Mouse (Mus musculus): ENCODE measurements around the gene Cntn5.

Gene Cntn5

GRCm38 (mm10) chr9:10447220-10447837 lies 457.2 kb downstream of the Cntn5 start:
- no peak for DNase-seq (ENCODE audit: low spot score in 2 of 2)

GRCm38 (mm10) chr9:10412075-10412474 lies 492.5 kb downstream of the Cntn5 start:
- no peak for DNase-seq (ENCODE audit: low spot score in 2 of 2)

GRCm38 (mm10) chr9:10400099-10400498 lies 504.5 kb downstream of the Cntn5 start:
- no peak for DNase-seq (ENCODE audit: low spot score in 2 of 2)

DNA sequence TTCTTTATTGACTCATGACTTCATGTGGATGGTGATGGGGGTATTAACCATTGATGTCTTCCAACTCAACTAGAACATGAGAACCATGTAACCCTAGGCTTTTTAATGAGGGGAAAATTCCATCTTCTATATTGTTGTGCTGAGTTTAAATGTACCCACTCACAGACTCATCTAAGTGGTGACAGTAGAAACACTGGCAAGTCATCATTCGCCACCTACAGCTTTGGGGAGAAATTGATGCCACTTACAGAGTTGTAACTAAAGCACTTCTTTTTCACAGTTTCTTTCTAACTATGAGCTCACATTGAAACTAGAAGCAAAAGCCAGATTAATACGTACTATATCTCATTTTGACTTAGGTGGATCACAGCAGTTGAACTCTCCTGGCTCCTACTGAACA lies 514.7 kb downstream of the Cntn5 start:
- DNase-seq (ENCODE audit: low spot score in 2 of 2): no peak

GRCm38 (mm10) chr9:10384455-10384854 lies 520.1 kb downstream of the Cntn5 start:
- DNase-seq (ENCODE audit: low spot score in 2 of 2): no peak

- no peak for DNase-seq (ENCODE audit: low spot score in 2 of 2)
These were observed 521.4 kb downstream of the Cntn5 start for GRCm38 (mm10) chr9:10383140-10383539.

DNA sequence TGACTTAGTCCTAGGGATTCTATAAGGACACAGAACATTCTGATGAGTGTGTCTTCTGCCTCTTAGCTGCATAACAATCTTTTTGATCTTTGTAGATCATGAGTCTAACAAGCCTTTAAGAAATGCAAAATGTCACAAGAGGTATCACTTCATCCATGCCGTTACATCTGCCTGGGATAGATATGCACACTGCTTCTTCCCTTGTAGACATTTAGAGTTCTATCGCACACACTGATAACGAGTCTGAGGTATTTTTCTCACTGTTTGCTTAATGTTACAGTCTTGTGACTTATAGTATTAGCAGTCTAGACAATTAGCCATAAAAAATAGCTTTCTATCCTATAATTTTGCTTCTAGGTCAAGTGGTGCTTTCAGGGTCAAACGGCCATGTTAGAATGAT lies 522.9 kb downstream of the Cntn5 start:
- no peak for DNase-seq (ENCODE audit: low spot score in 2 of 2)

DNA sequence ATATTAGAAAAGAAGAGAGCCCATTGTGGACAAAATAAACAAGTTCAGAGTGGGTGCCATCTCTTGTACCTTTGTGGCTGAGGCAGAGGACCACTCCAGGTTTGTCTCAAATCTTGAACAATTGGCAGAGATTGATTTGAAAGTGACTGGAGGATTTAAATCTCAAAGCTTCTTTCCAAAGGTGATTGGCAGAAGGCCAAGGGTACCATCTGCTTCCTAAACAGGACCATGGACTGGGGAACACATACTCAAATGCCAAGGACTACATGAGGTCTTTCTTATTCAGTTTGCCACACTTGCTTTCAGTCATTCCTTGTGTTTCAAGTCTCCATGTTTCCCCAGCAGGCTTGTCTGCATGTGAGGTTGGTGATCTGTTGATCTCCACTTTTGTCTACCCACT lies 528.3 kb downstream of the Cntn5 start:
- DNase-seq (ENCODE audit: low spot score in 2 of 2): no peak

- DNase-seq (ENCODE audit: low spot score in 2 of 2): no peak
These were observed 535.6 kb downstream of the Cntn5 start for GRCm38 (mm10) chr9:10368971-10369370.

GRCm38 (mm10) chr9:10368410-10368809 lies 536.2 kb downstream of the Cntn5 start:
- DNase-seq (ENCODE audit: low spot score in 2 of 2): no peak

DNA sequence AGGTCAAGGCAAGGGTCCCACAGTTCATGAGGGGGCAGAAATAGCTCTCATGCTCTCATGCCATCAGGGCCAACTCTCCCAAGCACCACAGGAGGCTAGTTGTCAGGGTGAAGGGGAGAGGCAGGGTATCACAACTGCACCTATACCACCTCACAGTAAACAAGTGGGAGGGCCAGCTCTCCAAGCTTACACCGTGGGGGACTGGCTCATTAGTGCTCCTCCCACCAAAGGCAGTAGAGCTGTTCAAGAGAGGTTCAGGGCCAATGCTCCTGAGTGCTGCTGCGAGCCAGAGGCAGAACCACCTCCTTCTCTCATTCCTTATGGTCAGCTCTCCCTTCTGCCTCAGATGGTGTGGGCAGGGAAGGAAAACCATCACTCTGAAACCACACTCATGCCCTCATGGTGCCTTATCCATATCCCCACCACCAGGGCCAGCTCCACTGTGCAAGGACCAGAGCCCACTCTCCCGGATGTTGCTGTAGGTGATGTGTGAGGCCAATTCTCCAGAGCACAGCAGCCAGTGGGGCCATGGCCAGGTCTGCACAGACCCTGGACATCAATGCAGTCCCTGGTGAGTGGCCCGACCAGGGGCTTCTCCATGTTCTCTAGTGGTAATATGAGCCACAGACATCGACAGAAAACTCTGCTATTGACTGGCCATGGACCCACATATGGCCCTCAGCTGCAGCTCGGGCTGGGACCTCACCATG lies 538.2 kb downstream of the Cntn5 start:
- DNase-seq (ENCODE audit: low spot score in 2 of 2): no peak

- no peak for DNase-seq (ENCODE audit: low spot score in 2 of 2)
These were observed 553.5 kb downstream of the Cntn5 start for GRCm38 (mm10) chr9:10350909-10351655.

GRCm38 (mm10) chr9:10348741-10349140 lies 555.8 kb downstream of the Cntn5 start:
- no peak for DNase-seq (ENCODE audit: low spot score in 2 of 2)

GRCm38 (mm10) chr9:10348222-10348621 lies 556.4 kb downstream of the Cntn5 start:
- DNase-seq (ENCODE audit: low spot score in 2 of 2): no peak

GRCm38 (mm10) chr9:10340751-10341150 lies 563.8 kb downstream of the Cntn5 start:
- DNase-seq (ENCODE audit: low spot score in 2 of 2): no peak

DNA sequence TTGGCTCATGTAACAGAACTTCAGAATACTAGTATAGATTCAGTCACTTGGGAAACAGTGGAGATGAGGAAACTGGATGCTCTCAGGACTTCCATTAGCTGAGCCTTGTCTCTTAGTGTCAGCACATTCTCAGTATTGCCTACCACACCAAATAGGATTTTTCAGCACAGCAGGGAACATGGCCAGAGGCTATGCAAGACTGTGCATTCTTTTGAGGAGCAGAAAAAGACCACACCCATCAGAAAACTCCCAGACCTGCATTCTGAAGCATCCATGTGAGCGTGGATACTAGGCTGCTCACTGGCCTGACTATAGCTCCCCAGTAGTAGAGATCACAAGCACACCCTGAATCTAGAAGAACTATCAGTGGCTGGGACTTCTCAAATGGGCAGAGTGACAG lies 564.9 kb downstream of the Cntn5 start:
- DNase-seq (ENCODE audit: low spot score in 2 of 2): no peak

DNA sequence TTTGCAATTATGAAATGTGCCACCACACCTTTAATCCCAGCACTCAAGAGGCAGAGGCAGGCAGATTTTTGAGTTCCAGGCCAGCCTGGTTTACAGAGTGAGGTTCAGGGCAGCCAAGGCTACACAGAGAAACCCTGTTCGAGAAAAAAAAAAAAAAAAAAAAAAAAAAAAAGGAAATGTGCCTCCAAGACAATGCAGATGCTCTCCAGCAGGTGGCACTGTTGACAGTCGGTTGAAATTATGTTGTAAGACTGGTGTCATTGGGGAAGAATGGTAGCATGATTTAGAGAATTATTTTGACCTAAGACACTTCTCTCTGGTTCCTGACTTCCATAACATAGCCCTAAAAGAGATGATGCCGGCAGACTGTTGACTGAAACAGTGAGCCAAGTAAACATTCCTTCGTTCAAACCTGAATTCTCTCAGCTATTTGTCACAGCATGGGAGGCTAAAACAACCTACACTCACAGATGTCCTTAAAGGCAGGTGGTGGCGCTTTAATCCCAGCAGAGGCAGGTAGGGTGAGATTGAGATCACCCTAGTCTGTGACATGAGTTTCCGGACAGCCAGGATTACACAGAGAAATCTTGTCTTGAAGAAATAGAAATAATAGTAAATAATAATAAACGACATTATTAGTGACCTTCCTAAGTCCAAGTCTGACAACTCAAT lies 579.7 kb downstream of the Cntn5 start:
- DNase-seq (ENCODE audit: low spot score in 2 of 2): no peak

- no peak for DNase-seq (ENCODE audit: low spot score in 2 of 2)
These were observed 635.2 kb downstream of the Cntn5 start for GRCm38 (mm10) chr9:10269342-10269741.

DNA sequence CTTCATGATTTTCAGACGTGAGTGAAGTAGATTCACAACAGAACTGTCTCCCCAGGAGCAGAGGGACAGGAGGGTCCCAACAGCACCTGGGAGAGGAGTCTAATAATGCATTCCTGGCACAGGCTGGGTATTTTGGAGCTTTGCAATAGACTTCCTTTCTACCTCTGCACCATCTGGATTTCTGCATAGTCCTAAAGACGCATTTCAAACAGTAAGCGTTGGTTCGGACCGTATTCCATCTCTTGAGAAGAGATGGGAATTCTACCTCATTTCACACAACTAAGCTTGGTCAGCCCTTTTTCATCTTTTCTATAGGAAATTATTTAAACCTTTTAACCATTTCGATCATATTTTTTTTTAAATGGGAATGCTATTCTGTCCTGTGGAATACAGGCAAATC lies 635.7 kb downstream of the Cntn5 start:
- no peak for DNase-seq (ENCODE audit: low spot score in 2 of 2)

DNA sequence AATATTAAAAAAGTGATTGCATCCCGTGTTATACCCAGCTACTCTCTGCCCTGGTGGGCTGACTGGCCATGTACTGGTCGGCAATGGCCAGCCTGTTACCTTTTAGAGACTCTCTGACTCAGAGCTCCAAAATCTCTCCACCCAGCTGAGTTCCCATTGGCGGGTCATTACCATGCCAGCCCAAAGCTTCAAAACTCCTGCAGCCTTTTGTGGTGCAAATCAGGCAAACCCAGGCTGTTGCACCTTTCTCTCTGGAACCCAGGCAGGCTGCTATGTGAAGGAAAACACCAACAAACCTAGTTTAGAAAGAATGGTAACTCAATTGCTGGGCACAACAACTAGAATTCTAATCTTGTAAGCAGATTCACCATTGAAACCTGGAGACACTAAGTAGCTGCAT lies 639.0 kb downstream of the Cntn5 start:
- no peak for DNase-seq (ENCODE audit: low spot score in 2 of 2)

GRCm38 (mm10) chr9:10233364-10233763 lies 671.2 kb downstream of the Cntn5 start:
- DNase-seq (ENCODE audit: low spot score in 2 of 2): no peak

DNA sequence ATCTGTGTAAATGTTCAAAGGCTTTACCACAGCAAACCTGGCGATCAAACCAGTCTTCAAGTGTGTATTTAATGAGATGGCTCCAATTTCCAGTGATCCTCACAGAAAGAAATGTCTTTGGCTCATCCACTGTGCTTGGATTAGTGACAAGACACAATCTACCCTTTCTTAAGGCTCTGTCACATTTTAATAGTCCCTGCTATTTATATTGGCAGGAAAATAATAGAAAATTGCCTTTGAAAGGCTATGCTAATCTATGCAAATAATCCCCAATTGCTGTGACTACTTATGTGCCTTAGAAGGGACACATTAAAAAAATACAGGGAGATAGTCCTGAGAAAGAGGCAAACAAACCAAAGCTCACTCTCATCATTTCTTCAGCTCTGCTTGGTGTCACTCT lies 672.5 kb downstream of the Cntn5 start:
- DNase-seq (ENCODE audit: low spot score in 2 of 2): no peak

Measured in spleen, postnatal 14 days (tissue).